18 mouse cellular contexts compared by ENCODE assay signal in genomic region chr3:104257041-104257440, GRCm38 (mm10).
"Had no signal": no experiment of that assay in that cellular context is flagged by ENCODE, and none has a peak within 500 bp of the region (broad histone marks: within the 10 kb centered on the region; RNA-seq: fewer than 3 reads in every experiment).

No protein-coding gene starts in this region.

- DNase-seq: midbrain, embryonic 14.5 days; retina, postnatal 1 day; right cerebral cortex, adult 18-20 months; right cerebral cortex, postnatal 25 days; right cerebral cortex, postnatal 4 days; spleen, adult 18-20 months; thymus, adult 18-20 months; thymus, postnatal 14 days had no signal

- H3K4me1 ChIP-seq: limb, embryonic 15.5 days; liver, embryonic 12.5 days; lung, embryonic 15.5 days; midbrain, embryonic 12.5 days had no signal

- H3K36me3 ChIP-seq: limb, embryonic 15.5 days; liver, embryonic 12.5 days; lung, embryonic 15.5 days; midbrain, embryonic 10.5 days; midbrain, embryonic 12.5 days; neural tube, embryonic 13.5 days; neural tube, embryonic 15.5 days had no signal

- ATAC-seq: liver, embryonic 12.5 days; midbrain, embryonic 16.5 days had no signal

- H3K27ac ChIP-seq: limb, embryonic 15.5 days; liver, embryonic 12.5 days; liver, embryonic 14.5 days; lung, embryonic 15.5 days; midbrain, embryonic 10.5 days; midbrain, embryonic 12.5 days; neural tube, embryonic 13.5 days; neural tube, embryonic 15.5 days had no signal

- H3K4me2 ChIP-seq: limb, embryonic 15.5 days; liver, embryonic 12.5 days; lung, embryonic 15.5 days; midbrain, embryonic 12.5 days; neural tube, embryonic 13.5 days; neural tube, embryonic 15.5 days had no signal

- H3K9ac ChIP-seq: limb, embryonic 15.5 days; liver, embryonic 12.5 days; liver, embryonic 14.5 days; lung, embryonic 15.5 days; midbrain, embryonic 12.5 days; neural tube, embryonic 13.5 days; neural tube, embryonic 15.5 days had no signal

- H3K4me3 ChIP-seq: limb, embryonic 15.5 days; liver, embryonic 12.5 days; lung, embryonic 15.5 days; midbrain, embryonic 10.5 days; midbrain, embryonic 12.5 days; myocyte; neural tube, embryonic 13.5 days; neural tube, embryonic 15.5 days had no signal

- H3K27me3 ChIP-seq: limb, embryonic 15.5 days; liver, embryonic 12.5 days; lung, embryonic 15.5 days; midbrain, embryonic 12.5 days; neural tube, embryonic 13.5 days; neural tube, embryonic 15.5 days had no signal

- H3K9me3 ChIP-seq: limb, embryonic 15.5 days; liver, embryonic 12.5 days; lung, embryonic 15.5 days; midbrain, embryonic 10.5 days; midbrain, embryonic 12.5 days; neural tube, embryonic 13.5 days; neural tube, embryonic 15.5 days had no signal
